Mouse (Mus musculus) heart, embryonic 14.5 days (tissue): ENCODE measurements around the gene Tubd1. TPM values are rescaled to one million over a fixed set of nuclear protein-coding genes. Genes with fewer than 3 reads are reported as not detected.

ENCODE experiments used
- ATAC-seq: fragments of 200-750 bp; cut with Nextera tagmentation; 2 replicates; pipeline ENCODE4 v1.8.0; 2017; ENCODE audit warnings: low read depth, moderate TSS enrichment; ENCODE audit not compliant: insufficient number of reproducible peaks, insufficient read depth, low FRiP score
- H3K27ac ChIP-seq, 2 experiments: fragments of 200-500 bp in 1 of 2; fragments of 300-500 bp in 1 of 2; sonication (generic) in 1 of 2; replicated peaks in 1 of 2; 2 replicates each; pipeline ENCODE4 v1.5.1; 2012 to 2014; ENCODE audit warnings: low read depth in 2 of 2, low read length in 2 of 2, control low read depth in 1 of 2, mild to moderate bottlenecking in 1 of 2, mixed read lengths in 1 of 2; ENCODE audit not compliant: control insufficient read depth in 1 of 2, insufficient read depth in 1 of 2
- H3K27me3 ChIP-seq: fragments of 300-500 bp; sonication (generic); 2 replicates; pipeline ENCODE4 v1.6.1; 2014; ENCODE audit warnings: mild to moderate bottlenecking, low read length, control low read depth; ENCODE audit not compliant: control insufficient read depth, insufficient read depth
- H3K36me3 ChIP-seq: fragments of 300-500 bp; sonication (generic); 2 replicates; pipeline ENCODE4 v1.6.1; 2014; ENCODE audit warnings: mild to moderate bottlenecking, control low read depth, low read length, mixed read lengths; ENCODE audit not compliant: control insufficient read depth, insufficient read depth
- H3K4me1 ChIP-seq, 2 experiments: fragments of 200-500 bp in 1 of 2; fragments of 300-500 bp in 1 of 2; sonication (generic) in 1 of 2; 2 replicates each; pipeline ENCODE4 v1.6.1; 2012 to 2014; ENCODE audit warnings: low read length in 2 of 2, control low read depth in 1 of 2, mixed read lengths in 1 of 2; ENCODE audit not compliant: control insufficient read depth in 2 of 2, insufficient read depth in 2 of 2
- H3K4me2 ChIP-seq: fragments of 300-500 bp; sonication (generic); 2 replicates; pipeline ENCODE4 v1.6.1; 2014; ENCODE audit warnings: mild to moderate bottlenecking, low read length
- H3K4me3 ChIP-seq, 2 experiments: fragments of 200-500 bp in 1 of 2; fragments of 300-500 bp in 1 of 2; sonication (generic) in 1 of 2; 2 replicates each; pipeline ENCODE4 v1.5.1; 2012 to 2014; ENCODE audit warnings: low read length in 2 of 2, mild to moderate bottlenecking in 2 of 2, control low read depth in 1 of 2, low read depth in 1 of 2, moderate library complexity in 1 of 2; ENCODE audit not compliant: control insufficient read depth in 1 of 2, insufficient read depth in 1 of 2
- H3K9ac ChIP-seq: fragments of 300-500 bp; sonication (generic); 2 replicates; pipeline ENCODE4 v1.6.1; 2014; ENCODE audit warnings: mild to moderate bottlenecking, low read length
- H3K9me3 ChIP-seq: fragments of 300-500 bp; sonication (generic); 2 replicates; pipeline ENCODE4 v1.6.1; 2016; ENCODE audit warnings: low read length, control low read depth; ENCODE audit not compliant: control insufficient read depth
- WGBS: fragments of 180-500 bp; shearing (Covaris S2); extraction: QIAGEN DNeasy Blood & Tissue Kit; methylation state at CpG from one replicate; pipeline ENCODE4 v1.1.7; 2014; 5-methylcytosine and 5-hydroxymethylcytosine counted together
- polyA plus RNA-seq: library from polyadenylated mRNA; unstranded; fragments of >200 nt; fragmentation: Nextera tagmentation; extraction: Ambion mirVana; gene quantifications from 2 replicates; pipeline ENCODE4 v1.2.1, GENCODE M21; 2014

Tubd1 gene
- polyA plus RNA-seq, 1 experiment from 2014 or later = 12.0 TPM

DNA sequence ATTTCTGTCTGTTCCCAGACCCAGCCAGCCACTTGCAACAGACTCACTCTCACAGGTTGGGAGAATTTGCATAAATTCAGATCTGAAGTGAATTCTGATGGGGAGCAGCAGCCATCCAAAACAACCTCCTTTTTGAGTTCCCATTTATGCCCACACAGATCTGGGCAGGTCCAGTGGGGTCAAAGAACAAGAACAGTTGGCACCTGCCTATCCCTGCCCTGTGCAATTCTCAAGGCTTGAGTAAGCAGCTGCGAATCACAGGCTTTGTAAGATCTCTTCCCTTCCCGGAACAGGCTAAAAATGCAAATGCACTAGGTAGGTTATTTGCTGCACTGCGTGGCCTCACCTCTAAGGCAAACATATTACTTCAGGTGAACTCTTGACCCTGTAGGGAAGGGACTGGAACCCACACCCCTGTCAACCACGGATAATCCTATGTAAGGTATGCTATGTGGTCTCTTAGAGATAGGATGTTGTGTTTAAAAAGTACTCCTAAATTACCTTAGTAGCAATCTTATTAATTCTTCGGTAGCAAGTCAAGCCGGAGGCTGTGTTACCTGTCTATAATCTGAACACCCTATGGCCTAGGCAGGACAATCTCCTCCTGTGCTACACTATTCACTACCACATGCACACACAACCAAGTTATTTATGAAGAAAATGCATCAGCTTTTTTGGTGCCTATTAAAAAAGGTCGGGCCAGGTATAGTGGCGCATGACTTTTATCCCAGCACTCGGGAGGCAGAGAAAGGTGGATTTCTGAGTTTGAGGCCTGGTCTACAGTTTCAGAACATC lies 35.7 kb downstream of the Tubd1 start:
- Histone ChIP-seq H3K9ac (peak overlapping the region; percentile 62), H3K27ac (peak overlapping the region; percentile 77 to 81; a peak in 2 of 4 replicates), H3K4me3 (no peak overlapping the region), H3K36me3 (peaks cover 10% of the 10 kb centered on the region; the same call in 1 of the 2 replicates), H3K9me3 (no peaks in the 10 kb centered on the region), H3K27me3 (no peaks in the 10 kb centered on the region), H3K4me1 (peaks cover 20 to 41% of the 10 kb centered on the region in 2 experiments), H3K4me2 (peak overlapping the region; percentile 55; the same call in 1 of the 2 replicates)
- 80% methylated on average over 9 of the region's 9 CpGs for WGBS
- ATAC-seq = no peak

DNA sequence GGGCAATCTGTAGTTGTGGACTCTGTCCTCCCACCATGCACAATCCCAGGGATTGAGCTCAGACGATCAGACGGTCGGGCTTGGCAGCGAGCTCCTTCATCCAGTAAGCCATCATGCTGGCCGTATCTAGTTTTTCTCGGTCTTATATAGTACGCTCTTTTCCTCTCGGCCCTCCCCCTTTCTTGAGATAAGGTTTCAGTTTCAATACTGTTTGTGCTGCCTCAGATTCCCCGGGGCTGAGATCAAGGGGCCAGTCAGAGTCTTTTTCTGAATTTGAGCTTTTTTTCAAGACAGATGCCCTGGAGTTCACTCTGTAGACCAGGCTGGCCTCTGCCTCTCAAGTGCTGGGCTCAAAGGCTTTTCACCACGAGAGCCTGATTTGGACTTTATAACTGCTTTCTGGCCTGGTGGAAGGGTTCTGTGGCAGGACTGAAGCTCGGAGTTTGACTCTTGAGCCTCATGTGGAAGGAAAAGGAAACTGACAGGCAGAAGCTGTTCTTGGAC lies 36.5 kb downstream of the Tubd1 start:
- H3K4me2 ChIP-seq = peak overlapping the region; percentile 55
- H3K36me3 ChIP-seq = peaks cover 10% of the 10 kb centered on the region; the same call in 1 of the 2 replicates
- 0 out of 2 replicates have a peak, but pooled peaks have one; percentile 15 for ATAC-seq
- no peaks in the 10 kb centered on the region for H3K27me3 ChIP-seq
- H3K4me3 ChIP-seq = peak overlapping the region; percentile 10 to 13; a peak in 1 of 4 replicates
- H3K9me3 ChIP-seq = no peaks in the 10 kb centered on the region
- peak overlapping the region; percentile 62 for H3K9ac ChIP-seq
- peak overlapping the region; percentile 77 to 81 for H3K27ac ChIP-seq
- H3K4me1 ChIP-seq = peaks cover 20 to 38% of the 10 kb centered on the region in 2 experiments
- WGBS = 20% methylated on average over 11 of the region's 11 CpGs

DNA sequence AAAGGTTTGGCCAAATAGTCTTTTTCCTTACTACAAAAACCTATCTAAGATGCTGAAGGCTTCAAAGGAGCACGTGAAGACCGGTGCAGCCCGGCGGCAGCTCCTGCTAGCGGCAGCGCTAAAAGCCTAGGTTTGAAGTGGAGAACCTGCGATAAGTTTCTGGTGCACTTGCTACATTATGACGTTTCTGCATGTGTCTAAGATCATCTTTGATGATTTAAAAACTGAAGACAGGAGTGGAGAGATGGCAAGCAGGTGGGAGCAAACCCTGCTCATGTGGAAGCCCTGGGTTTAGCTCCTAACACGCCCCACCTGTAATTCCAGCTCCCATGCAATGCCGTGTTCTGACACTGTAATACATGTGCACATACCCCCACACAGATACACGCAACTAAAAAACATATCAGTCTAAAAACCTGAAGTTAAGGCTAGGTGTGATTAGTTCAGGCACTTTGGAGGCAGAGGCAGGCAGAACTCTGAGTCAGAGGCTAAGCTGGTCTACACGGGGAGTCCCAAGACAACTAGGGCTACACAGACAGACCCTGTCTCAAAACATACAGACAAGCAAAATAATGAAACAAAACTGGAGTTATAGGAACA lies 37.3 kb downstream of the Tubd1 start:
- no peak overlapping the region for H3K9ac ChIP-seq
- H3K36me3 ChIP-seq = peaks cover 10% of the 10 kb centered on the region; the same call in 1 of the 2 replicates
- H3K4me1 ChIP-seq = peaks cover 19 to 34% of the 10 kb centered on the region in 2 experiments
- H3K4me3 ChIP-seq = no peak overlapping the region
- H3K4me2 ChIP-seq = no peak overlapping the region
- H3K27me3 ChIP-seq = no peaks in the 10 kb centered on the region
- ATAC-seq = no peak
- 76% methylated on average over 12 of the region's 12 CpGs for WGBS
- H3K27ac ChIP-seq = peak overlapping the region; percentile 77 to 81; a peak in 3 of 4 replicates
- no peaks in the 10 kb centered on the region for H3K9me3 ChIP-seq

DNA sequence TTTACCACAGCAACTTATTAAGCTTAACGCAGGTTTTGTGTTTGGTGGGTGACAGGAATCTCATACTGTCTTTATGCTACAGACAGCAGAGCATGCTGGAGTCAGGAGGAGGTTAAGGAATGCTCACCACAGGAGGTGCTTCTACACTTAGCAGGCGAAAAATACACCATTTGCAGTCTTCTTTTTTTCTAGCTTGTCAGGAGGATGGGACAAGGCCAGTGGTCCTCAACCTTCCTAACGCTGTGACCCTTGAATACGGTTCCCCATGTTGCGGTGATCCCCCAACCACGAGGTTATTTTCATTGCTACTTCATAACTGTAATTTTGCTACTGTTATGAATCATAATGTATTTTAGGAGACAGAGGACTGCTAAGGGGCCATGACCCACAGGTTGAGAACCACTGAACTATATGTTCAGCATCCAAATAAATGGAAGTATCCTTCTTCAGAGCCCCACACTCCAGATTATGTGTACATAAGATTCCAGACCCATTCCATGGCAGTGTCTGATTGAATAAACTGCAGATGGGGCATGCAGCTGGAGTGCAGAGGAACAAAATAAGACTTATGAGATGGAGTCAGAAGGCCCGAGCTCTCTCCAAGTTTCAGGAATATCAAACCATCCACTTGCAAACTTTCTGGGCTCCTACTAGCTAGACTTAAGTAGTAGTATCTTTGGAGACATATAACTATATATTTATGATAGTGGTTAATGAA lies 37.9 kb downstream of the Tubd1 start:
- Histone ChIP-seq H3K9ac (no peak overlapping the region), H3K27ac (peak overlapping the region; percentile 12 to 77; a peak in 2 of 4 replicates), H3K36me3 (peaks cover 10% of the 10 kb centered on the region; the same call in 1 of the 2 replicates), H3K4me1 (peaks cover 14 to 32% of the 10 kb centered on the region in 2 experiments), H3K4me3 (no peak overlapping the region), H3K27me3 (no peaks in the 10 kb centered on the region), H3K9me3 (no peaks in the 10 kb centered on the region), H3K4me2 (no peak overlapping the region)
- ATAC-seq = no peak
- 78% methylated on average over 7 of the region's 7 CpGs for WGBS

GRCm38 (mm10) chr11:86583313-86583825 lies 38.6 kb downstream of the Tubd1 start:
- Histone ChIP-seq H3K27me3 (no peaks in the 10 kb centered on the region), H3K27ac (no peak overlapping the region), H3K4me3 (peak overlapping the region in 1 of 2 experiments; percentile 54; a peak in 1 of 4 replicates), H3K9ac (0 out of 2 replicates have a peak overlapping the region, but pooled peaks have one; percentile 82), H3K4me1 (peaks cover 14 to 37% of the 10 kb centered on the region in 2 experiments), H3K9me3 (no peaks in the 10 kb centered on the region), H3K4me2 (peak overlapping the region; percentile 83), H3K36me3 (peaks cover 10% of the 10 kb centered on the region; the same call in 1 of the 2 replicates)
- 81% methylated on average over 3 of the region's 3 CpGs for WGBS
- no peak for ATAC-seq

- Histone ChIP-seq H3K9me3 (no peaks in the 10 kb centered on the region), H3K4me3 (peak overlapping the region; percentile 5 to 54; a peak in 3 of 4 replicates), H3K36me3 (peaks cover 10% of the 10 kb centered on the region; the same call in 1 of the 2 replicates), H3K9ac (peak overlapping the region; percentile 82), H3K4me2 (peak overlapping the region; percentile 83), H3K27me3 (no peaks in the 10 kb centered on the region), H3K27ac (peak overlapping the region in 1 of 2 experiments; percentile 88; a peak in 2 of 4 replicates), H3K4me1 (peaks cover 8 to 32% of the 10 kb centered on the region in 2 experiments)
- no peak for ATAC-seq
- WGBS = 63% methylated on average over 14 of the region's 14 CpGs
Measured at GRCm38 (mm10) chr11:86583990-86584897, 39.5 kb downstream of the Tubd1 start.
